Mouse (Mus musculus) lung, postnatal 0 days (tissue): ENCODE measurements around the gene Zdhhc22. TPM values are rescaled to one million over a fixed set of nuclear protein-coding genes. Genes with fewer than 3 reads are reported as not detected.
A peak's percentile ranks its signal among the peaks of the same experiment; 100 is the strongest.

Experiments
- ATAC-seq: fragments of 200-750 bp; cut with Nextera tagmentation; 2 replicates; pipeline ENCODE4 v1.8.0; 2017; ENCODE audit warnings: moderate library complexity
- DNase-seq: peaks from one replicate; pipeline ENCODE4 v3.0.0-alpha.2; 2016; ENCODE audit warnings: low spot score
- H3K27ac ChIP-seq: fragments of 300-500 bp; sonication (generic); 2 replicates; pipeline ENCODE4 v1.5.1; 2014; ENCODE audit warnings: antibody characterized with exemption, mild to moderate bottlenecking, low read length, mixed read lengths
- H3K27me3 ChIP-seq: fragments of 300-500 bp; sonication (generic); replicated peaks from 2 replicates; pipeline ENCODE4 v1.6.1; 2014; ENCODE audit warnings: low read length, mixed read lengths; ENCODE audit not compliant: insufficient read depth
- H3K36me3 ChIP-seq: fragments of 300-500 bp; sonication (generic); 2 replicates; pipeline ENCODE4 v1.6.1; 2014; ENCODE audit warnings: low read length, mixed read lengths; ENCODE audit not compliant: insufficient read depth
- H3K4me1 ChIP-seq: fragments of 300-500 bp; sonication (generic); 2 replicates; pipeline ENCODE4 v1.6.1; 2014; ENCODE audit warnings: antibody characterized with exemption, low read depth, low read length, mixed read lengths; ENCODE audit not compliant: insufficient read depth
- H3K4me2 ChIP-seq: fragments of 300-500 bp; sonication (generic); replicated peaks from 2 replicates; pipeline ENCODE4 v1.6.1; 2014; ENCODE audit warnings: low read depth, mild to moderate bottlenecking, low read length, moderate library complexity, mixed read lengths
- H3K4me3 ChIP-seq: fragments of 300-500 bp; sonication (generic); 2 replicates; pipeline ENCODE4 v1.5.1; 2014; ENCODE audit warnings: low read depth, low read length
- H3K9ac ChIP-seq: fragments of 300-500 bp; sonication (generic); replicated peaks from 2 replicates; pipeline ENCODE4 v1.6.1; 2014; ENCODE audit warnings: low read depth, mild to moderate bottlenecking
- H3K9me3 ChIP-seq: fragments of 300-500 bp; sonication (generic); 2 replicates; pipeline ENCODE4 v1.6.1; 2016; ENCODE audit warnings: low read length, mixed read lengths
- CTCF ChIP-seq: IDR thresholded peaks from 2 replicates; pipeline ENCODE4 v1.5.1; 2016; ENCODE audit warnings: antibody characterized with exemption, mild to moderate bottlenecking
- EP300 ChIP-seq: IDR thresholded peaks from 2 replicates; pipeline ENCODE4 v1.6.1; 2016; ENCODE audit warnings: antibody characterized with exemption, mild to moderate bottlenecking, control low read depth
- WGBS: fragments of 180-500 bp; shearing (Covaris S2); extraction: QIAGEN DNeasy Blood & Tissue Kit; methylation state at CpG from one replicate; pipeline ENCODE4 v1.1.7; 2014; 5-methylcytosine and 5-hydroxymethylcytosine counted together
- microRNA-seq: library from miRNA; unstranded; fragments of <30 nt; microRNA quantifications from one replicate; pipeline ENCODE4, GENCODE M21; 2016
- polyA plus RNA-seq: library from polyadenylated mRNA; unstranded; fragments of >200 nt; fragmentation: Nextera tagmentation; extraction: Ambion mirVana; gene quantifications from 2 replicates; pipeline ENCODE4 v1.2.1, GENCODE M21; 2015

The Zdhhc22 gene
- polyA plus RNA-seq, 1 experiment from 2014 or later = not detected

- Histone ChIP-seq H3K27ac (peak overlapping the region; percentile 64), H3K4me1 (peaks cover 15% of the 10 kb centered on the region), H3K4me3 (no peak overlapping the region), H3K36me3 (no peaks in the 10 kb centered on the region), H3K9me3 (no peaks in the 10 kb centered on the region), H3K27me3 (no peaks in the 10 kb centered on the region), H3K4me2 (no peak overlapping the region), H3K9ac (no peak overlapping the region)
- TF ChIP-seq EP300 (no peak), CTCF (no peak)
- ATAC-seq (no peak), DNase-seq (no peak)
- WGBS = 86% methylated on average over 6 of the region's 6 CpGs
These were observed 59.1 kb downstream of the Zdhhc22 start for GRCm38 (mm10) chr12:86930934-86931729.

Small RNA genes lying within 50 kb of the gene (microRNA-seq; reads per million reads assigned to microRNA genes)
- gene Gm25847 = not detected

Other genes starting within 250 kb of the Zdhhc22 start
- 39.5 and 49.1 TPM in 2 replicates for gene Irf2bpl, start 105.6 kb downstream of the Zdhhc22 start, polyA plus RNA-seq
- 12.5 and 14.8 TPM in 2 replicates for gene Cipc, start 43.4 kb downstream of the Zdhhc22 start, polyA plus RNA-seq
- gene Tmem63c, start 30.9 kb upstream of the Zdhhc22 start, polyA plus RNA-seq = 0.11 and 0.12 TPM in 2 replicates
- gene Ngb, start 112.1 kb upstream of the Zdhhc22 start, polyA plus RNA-seq = 3.0 and 3.9 TPM in 2 replicates
- 48.3 and 51.7 TPM in 2 replicates for gene Gstz1, start 156.7 kb upstream of the Zdhhc22 start, polyA plus RNA-seq
- 9.5 and 10.5 TPM in 2 replicates for gene Pomt2, start 157.5 kb upstream of the Zdhhc22 start, polyA plus RNA-seq
- gene Samd15, start 209.3 kb upstream of the Zdhhc22 start, polyA plus RNA-seq = 1.3 and 1.4 TPM in 2 replicates
- gene Tmed8, start 210.0 kb upstream of the Zdhhc22 start, polyA plus RNA-seq = 1.4 TPM in 2 replicates
- gene Noxred1, start 248.3 kb upstream of the Zdhhc22 start, polyA plus RNA-seq = 0.18 and 0.29 TPM in 2 replicates